Mouse (Mus musculus) monocyte, adult 5-6 weeks (primary cell): ENCODE data around the gene Slc13a2. TPM values are rescaled to one million over a fixed set of nuclear protein-coding genes. Genes with fewer than 3 reads are reported as not detected.

ENCODE experiments used
- ATAC-seq: fragments of 153-309, 156-312 bp; replicated peaks from 2 replicates; pipeline ENCODE4 v1.8.0; 2017; ENCODE audit warnings: mild to moderate bottlenecking; ENCODE audit not compliant: low TSS enrichment, insufficient number of reproducible peaks, severe bottlenecking, poor library complexity, low FRiP score
- total RNA-seq: library from RNA; stranded (forward); fragments of 200-1000, 200-491, 200-594 nt; gene quantifications from 3 replicates; pipeline ENCODE4 v1.2.3, GENCODE M21; 2017

Gene Slc13a2
- total RNA-seq = not detected in 3 replicates

- no peak for ATAC-seq
These were observed at the start of gene Slc13a2 for GRCm38 (mm10) chr11:78422055-78422819. Slc13a2 (minus strand) TSS chr11:78422217.

GRCm38 (mm10) chr11:78471326-78472103, 49.5 kb upstream of the Slc13a2 start:
- no peak for ATAC-seq

GRCm38 (mm10) chr11:78467932-78468331, 45.9 kb upstream of the Slc13a2 start:
- ATAC-seq = no peak

- no peak for ATAC-seq
These were observed 45.5 kb upstream of the Slc13a2 start for GRCm38 (mm10) chr11:78467515-78467914.

GRCm38 (mm10) chr11:78466242-78466912, 44.4 kb upstream of the Slc13a2 start:
- ATAC-seq = no peak

GRCm38 (mm10) chr11:78465568-78466180, 43.7 kb upstream of the Slc13a2 start, which contains the start of gene Slc46a1:
Slc46a1 (plus strand) TSS chr11:78465697.
- peak; percentile 59; the same call in 1 of the 2 replicates for ATAC-seq

GRCm38 (mm10) chr11:78465116-78465515, 43.1 kb upstream of the Slc13a2 start:
- no peak for ATAC-seq

- ATAC-seq = no peak
These were observed 41.4 kb upstream of the Slc13a2 start for GRCm38 (mm10) chr11:78463286-78464036.

- no peak for ATAC-seq
These were observed 40.7 kb upstream of the Slc13a2 start for GRCm38 (mm10) chr11:78462669-78463068.

- ATAC-seq = no peak
These were observed 39.9 kb upstream of the Slc13a2 start for GRCm38 (mm10) chr11:78461894-78462293.

GRCm38 (mm10) chr11:78458740-78459139, 36.7 kb upstream of the Slc13a2 start:
- 0 out of 2 replicates have a peak, but pooled peaks have one; percentile 36 for ATAC-seq

GRCm38 (mm10) chr11:78455308-78455707, 33.3 kb upstream of the Slc13a2 start:
- ATAC-seq = no peak; the same call in 1 of the 2 replicates

- no peak for ATAC-seq
These were observed 32.3 kb upstream of the Slc13a2 start for GRCm38 (mm10) chr11:78454276-78454675.

- ATAC-seq = no peak
These were observed 31.7 kb upstream of the Slc13a2 start for GRCm38 (mm10) chr11:78453675-78454074.

GRCm38 (mm10) chr11:78450337-78450736, 28.3 kb upstream of the Slc13a2 start:
- ATAC-seq = no peak

- no peak for ATAC-seq
These were observed 26.2 kb upstream of the Slc13a2 start for GRCm38 (mm10) chr11:78448242-78448641.

GRCm38 (mm10) chr11:78447168-78447567, 25.2 kb upstream of the Slc13a2 start:
- no peak for ATAC-seq

- ATAC-seq = no peak
These were observed 21.1 kb upstream of the Slc13a2 start for GRCm38 (mm10) chr11:78443115-78443514.
